Mouse (Mus musculus) layer of hippocampus, adult 9-11 months (tissue): ENCODE measurements around the gene Sec22a.

Source experiments
- DNase-seq: peaks from one replicate; pipeline ENCODE4 v3.0.0; 2022

The Sec22a gene

DNA sequence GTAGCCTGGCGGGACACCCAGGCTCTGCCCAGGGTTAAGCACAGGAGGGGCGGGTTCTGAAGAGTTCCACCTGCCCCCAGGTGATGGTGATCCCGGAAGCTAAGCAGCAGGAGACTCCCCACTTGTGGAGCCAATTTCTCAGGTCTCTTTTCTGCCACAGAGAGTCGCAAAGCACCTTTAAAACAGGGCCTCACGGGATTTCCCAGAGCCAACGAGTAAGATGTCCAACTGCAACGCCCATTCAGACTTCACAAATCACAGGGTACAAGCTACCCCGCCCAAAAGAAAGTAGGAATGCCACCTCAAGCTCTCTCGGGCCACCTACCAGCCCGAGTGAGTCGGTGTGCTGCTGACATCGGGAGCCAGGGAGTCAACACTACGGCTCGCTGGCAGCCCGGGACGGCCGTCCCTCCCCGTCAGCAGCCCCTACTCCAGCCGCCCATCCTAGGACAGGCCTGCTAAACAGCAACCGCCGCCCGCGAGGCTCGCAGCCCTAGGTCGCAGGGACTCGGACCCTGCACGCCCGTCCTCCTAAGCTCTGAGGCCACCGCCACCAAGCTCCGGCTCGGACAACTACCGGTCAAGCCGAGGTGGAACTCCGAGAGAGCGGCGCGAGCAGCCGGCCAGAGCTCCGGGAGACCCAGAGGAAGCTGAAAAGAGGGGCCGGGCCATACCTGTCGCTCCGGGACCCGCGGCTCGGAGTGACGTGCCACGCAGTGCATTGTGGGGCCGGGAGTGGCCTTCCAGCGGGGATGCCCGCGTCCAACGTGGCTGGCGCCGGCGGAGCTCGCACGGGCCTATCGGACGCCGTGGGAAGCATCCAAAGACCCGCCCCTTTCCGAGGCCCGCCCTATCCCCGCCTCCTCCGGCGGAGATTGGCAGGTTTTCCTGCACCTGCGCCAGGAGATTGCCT lies at the start of gene Sec22a:
Gene Sec22a, minus strand, starts transcription at position 769 of the 913 bp plus-strand sequence.
- peak; percentile 93 for DNase-seq

DNA sequence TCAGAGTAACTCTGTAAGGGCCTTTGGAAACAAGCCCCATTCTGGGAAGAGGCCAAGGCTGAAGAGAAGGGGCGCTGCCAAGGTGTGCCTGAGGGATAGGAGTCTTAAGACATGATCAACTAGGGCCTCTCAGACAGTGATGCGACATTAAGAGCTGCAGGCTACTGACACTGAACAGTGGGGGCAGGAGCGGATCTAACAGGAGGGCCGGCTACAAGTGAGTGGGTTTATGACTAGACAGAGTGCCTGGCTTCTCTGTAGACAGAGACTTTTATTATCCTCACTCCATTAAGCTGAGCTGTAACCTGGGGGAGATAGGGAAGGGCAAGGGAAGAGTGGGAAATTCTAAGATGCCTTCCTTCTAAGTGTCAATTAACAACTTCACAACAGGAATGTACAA lies 43.0 kb upstream of the Sec22a start:
- no peak for DNase-seq

DNA sequence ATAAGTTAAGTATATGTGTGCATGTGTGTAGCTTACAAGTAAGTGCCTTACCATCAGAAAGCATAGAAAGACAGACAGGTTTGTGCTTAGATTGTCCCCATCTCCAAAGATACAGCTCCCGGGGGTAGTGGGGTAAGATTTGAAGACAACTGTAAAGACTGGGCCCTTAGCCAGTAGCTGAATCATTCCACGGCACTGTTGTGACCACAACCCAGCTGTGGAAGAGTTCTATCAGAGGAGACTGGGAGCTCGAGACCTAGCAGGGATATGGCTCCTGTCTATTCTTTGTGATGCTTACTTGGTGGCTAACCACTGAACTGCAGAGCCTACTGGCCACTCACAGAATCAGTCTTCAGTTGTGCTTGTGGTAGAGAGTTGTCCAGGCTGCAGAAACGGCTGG lies 42.4 kb upstream of the Sec22a start:
- no peak for DNase-seq

GRCm38 (mm10) chr16:35405348-35406080 lies 41.8 kb upstream of the Sec22a start:
- no peak for DNase-seq

DNA sequence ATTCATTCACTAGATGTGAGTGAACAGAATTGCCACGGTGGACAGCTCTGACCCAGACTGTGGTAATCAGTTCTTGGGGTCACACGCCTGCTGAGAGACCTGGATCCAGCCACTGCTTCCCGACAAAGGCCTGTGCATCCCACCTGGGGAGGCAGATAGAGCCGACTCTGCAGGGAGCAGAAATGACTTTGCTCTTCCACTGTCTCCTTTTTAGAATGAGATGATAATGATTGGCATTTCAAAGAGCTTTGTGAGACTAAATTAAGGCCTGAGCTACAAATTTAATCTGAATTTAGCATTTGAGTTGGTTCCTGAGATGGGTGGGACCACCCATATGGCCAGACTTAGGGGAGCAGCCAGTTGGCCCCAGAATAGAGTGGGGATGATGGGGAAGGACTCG lies 41.1 kb upstream of the Sec22a start:
- DNase-seq = peak; percentile 7

DNA sequence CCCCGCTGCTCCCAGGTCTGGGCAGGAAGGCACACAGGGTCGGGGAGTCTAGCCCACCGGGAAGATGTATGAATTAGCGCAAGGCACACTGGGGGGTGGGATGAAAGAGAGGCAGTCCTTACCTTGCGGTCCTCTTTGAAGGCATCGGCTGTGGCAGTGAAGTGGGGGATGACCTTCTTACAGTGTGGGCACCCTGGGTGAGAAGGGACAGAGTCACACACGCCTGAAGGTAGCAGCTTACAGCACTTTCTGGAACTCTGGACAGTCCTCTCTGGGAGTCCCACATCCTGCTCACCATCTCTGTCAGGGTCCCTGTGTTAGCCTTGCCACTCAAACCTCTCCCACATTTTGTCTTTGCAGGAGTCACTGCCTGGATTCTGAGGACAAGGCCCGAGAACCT lies 40.2 kb upstream of the Sec22a start:
- DNase-seq = no peak

DNA sequence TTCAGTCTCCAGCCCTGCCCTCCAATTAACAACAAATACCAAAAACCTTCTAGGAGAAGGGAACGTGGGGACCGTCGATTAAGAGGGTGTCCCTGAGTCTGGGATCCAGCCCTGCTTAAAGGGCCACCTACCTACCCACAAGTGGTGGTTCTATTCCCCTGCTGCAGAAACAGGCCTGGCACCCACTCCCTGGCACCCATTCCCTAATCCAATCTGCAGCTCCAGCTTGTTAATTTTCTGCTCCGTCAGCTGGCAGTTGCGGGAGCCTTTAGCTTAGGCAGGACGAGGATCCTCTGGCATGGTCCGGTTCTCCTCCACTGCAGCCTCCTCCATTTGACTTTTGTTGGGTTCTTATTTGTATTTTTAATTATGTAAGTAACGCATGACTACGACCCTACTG lies 39.6 kb upstream of the Sec22a start:
- DNase-seq = peak; percentile 34

GRCm38 (mm10) chr16:35392813-35393212 lies 29.1 kb upstream of the Sec22a start:
- no peak for DNase-seq

DNA sequence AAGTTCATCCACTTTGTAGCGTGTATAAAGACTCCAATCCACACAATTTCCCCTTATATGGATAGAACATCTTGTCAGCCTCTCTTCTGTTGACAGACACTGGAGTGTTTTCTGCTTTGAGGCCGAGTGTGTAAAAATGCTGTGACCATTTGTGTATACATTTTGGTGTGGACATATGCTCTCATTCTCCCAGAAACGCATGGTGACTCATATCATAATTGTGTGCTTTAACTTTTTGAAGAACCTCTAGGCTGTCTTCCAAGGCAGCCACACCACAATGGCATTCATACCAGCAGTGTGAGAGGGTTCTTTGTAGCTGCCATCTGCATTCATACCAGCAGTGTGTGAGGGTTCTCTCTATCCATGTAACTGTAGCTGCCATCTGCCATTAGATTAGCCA lies 21.9 kb upstream of the Sec22a start:
- no peak for DNase-seq

DNA sequence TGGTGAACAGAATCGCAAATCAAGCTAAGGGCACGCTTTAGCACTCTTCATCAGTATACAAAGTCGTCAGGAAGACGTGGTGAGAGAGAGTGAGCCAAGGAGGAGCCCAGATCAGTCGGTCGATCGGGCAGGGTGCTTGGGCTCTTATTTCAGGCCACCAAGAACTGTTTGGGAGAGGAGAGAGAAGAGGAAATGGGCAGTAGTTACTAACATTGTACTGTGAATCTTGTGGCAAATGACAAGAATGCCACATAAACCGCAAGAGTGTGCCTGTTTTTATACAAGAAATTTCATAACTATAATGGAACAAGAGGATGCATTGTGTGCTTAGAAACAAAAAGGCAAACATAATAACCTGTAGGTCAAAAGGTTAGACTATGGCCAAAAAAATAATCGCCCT lies 16.3 kb upstream of the Sec22a start:
- DNase-seq = no peak

DNA sequence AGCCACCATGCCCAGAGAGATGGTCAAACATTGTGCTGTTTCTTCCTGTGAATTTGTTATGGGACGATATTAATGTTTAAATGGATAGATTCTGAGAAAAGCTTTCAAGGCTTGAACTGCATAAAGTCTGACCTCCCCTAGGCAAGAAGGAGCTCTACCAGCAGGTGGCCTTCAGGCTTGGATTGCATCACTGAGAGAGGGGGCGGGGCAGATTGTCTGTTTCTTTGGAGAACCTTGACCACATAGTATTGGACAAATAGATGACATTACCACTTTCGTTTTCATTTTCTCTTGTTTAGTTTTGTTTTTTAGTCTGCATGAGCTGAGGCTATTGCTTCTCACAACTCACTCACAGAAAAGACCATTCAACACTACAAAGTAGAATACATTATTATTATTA lies 15.6 kb upstream of the Sec22a start:
- DNase-seq = no peak

DNA sequence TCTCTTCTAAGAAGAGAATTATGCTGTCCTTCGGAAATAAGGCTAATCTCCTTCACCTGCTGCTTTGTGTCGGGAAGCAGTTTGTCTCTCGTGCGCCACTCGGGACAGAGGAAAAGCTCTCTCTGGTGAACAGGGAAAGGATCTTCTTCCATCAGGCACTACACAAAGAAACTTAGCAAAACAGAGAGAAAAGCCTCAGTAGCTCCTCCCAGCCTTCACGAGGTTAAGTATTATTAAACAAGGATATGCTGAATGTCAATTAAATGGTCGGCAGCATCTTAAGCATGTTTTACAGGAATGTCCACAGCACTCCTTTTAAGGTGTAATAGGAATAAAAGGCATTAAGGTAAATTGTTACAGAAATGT lies 328 bp upstream of the Sec22a start:
- no peak for DNase-seq

DNA sequence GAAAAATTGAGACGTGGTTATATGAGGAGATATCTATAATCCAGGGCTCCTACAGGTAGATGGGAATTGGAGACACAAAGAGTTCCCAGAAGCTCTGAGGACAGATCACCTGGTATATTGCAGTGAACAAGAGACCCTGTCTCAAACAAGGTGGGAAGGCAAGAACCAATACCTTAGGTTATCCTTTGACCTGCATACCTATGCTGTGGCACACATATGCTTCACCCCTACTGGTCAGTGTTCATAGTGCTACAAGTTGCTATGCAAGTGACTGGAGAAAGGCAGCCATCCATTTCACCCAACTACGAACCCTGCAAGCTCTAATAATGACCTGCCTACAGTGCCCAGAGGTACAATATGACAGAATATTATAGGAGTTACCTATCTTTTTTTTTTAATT lies 1.5 kb downstream of the Sec22a start:
- no peak for DNase-seq

DNA sequence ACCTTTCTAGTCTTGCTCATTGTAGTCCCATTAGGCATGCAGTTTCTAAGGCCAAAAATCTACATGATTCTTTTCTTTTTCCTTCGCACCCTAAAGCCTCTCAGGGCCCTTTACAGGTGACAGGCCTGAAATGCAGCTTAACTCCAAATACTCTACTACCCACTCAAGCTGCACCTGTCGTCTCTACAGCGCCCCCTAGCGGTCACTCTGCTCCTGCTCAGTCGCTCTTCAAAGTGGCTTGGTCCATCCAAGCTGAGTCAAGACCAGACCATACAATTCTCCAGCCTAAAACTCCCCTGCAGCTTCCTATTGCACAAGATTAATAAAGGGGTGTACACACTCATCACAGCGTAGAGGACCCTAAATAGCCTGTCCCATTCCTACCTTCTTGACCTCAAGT lies 3.1 kb downstream of the Sec22a start:
- DNase-seq = peak; percentile 6

GRCm38 (mm10) chr16:35357449-35357848 lies 6.3 kb downstream of the Sec22a start:
- DNase-seq = no peak

DNA sequence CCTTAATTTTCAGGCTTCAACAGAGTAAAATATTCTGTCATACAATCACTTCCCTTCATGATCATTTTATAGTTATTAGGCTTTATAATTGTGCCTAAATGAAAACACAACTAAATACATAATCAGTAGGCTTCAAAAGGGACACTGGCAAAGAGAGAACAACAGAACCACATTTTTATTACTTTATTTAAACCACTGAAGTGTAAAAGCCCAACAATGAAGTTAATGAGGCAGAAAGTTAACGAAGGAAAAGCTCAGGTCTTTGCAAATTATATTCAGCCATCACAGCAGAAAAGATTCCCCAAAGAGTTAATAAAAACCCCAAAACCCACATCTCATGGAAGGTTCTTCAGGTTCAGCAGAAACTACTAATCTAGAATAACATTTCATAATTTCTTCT lies 33.3 kb downstream of the Sec22a start:
- DNase-seq = no peak

- DNase-seq = no peak
These were observed 43.9 kb downstream of the Sec22a start for GRCm38 (mm10) chr16:35319773-35320172.

GRCm38 (mm10) chr16:35319335-35319734 lies 44.4 kb downstream of the Sec22a start:
- peak; percentile 23 for DNase-seq

- no peak for DNase-seq
These were observed 45.3 kb downstream of the Sec22a start for GRCm38 (mm10) chr16:35318397-35318796.

DNA sequence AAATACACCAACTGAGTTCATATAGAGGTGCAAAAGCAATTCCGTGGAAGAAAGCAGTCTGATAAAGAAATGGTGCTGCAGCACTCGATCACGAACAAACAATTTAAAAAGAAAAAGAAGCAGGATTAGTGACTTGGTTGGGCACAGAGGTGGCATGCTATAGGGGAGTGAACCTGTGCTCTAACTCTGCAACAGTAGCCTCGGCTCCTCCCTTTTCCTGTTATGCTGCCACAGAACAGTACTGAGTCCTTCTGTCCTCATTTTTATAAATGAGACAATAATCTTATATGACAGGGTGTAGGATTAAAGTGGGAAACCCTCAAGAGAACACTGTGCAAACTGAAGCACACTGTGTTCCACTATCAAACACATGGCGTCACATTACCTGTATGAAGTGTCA lies 46.3 kb downstream of the Sec22a start:
- DNase-seq = no peak

DNA sequence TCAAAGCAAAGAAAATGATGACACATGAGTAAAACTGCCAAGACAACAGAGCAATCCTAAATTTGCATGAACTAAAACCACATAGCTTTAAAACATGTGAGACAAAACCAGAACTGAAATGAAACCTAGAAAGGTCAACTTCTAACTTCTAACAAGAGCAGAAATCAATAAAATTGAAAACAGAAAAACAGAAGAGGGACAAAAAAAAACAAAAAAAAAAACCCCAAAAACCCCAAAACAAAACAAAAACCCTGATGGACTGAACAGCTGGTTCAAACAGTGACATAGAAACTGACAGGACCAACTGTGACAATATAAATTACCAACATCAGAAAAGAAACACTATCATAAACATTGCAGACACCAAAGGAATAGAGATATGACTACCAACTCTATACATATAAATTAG lies 46.9 kb downstream of the Sec22a start:
- DNase-seq = no peak

DNA sequence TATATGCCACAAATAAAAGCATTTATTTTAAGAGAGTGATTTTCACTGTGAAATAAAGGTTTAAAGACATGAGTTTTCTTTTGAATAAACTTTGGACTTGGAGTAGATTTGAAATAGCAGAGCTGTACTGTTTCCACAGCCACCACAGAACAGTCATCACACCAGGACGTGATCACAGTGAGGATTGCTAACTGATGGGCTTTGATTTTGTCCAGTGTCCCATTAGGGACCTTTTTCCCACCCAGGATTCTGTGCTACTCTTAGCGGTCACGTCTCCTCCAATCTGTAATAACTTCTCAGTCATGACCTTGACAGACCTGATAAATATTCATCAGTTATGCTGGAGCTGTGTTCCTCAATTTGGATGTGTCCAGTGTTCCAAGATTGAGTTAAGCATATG lies 48.2 kb downstream of the Sec22a start:
- no peak for DNase-seq

- DNase-seq = no peak
These were observed 52.1 kb downstream of the Sec22a start for GRCm38 (mm10) chr16:35311586-35311985.

GRCm38 (mm10) chr16:35310551-35311110 lies 53.1 kb downstream of the Sec22a start:
- no peak for DNase-seq
